Mouse (Mus musculus) heart, embryonic 14.5 days (tissue): ENCODE results near the gene Smg9. TPM values are rescaled to one million over a fixed set of nuclear protein-coding genes. Genes with fewer than 3 reads are reported as not detected.
A peak's percentile ranks its signal among the peaks of the same experiment; 100 is the strongest.

Experiments used
- ATAC-seq: fragments of 200-750 bp; cut with Nextera tagmentation; 2 replicates; pipeline ENCODE4 v1.8.0; 2017; ENCODE audit warnings: low read depth, moderate TSS enrichment; ENCODE audit not compliant: insufficient number of reproducible peaks, insufficient read depth, low FRiP score
- H3K27ac ChIP-seq, 2 experiments: fragments of 200-500 bp in 1 of 2; fragments of 300-500 bp in 1 of 2; sonication (generic) in 1 of 2; replicated peaks in 1 of 2; 2 replicates each; pipeline ENCODE4 v1.5.1; 2012 to 2014; ENCODE audit warnings: low read depth in 2 of 2, low read length in 2 of 2, control low read depth in 1 of 2, mild to moderate bottlenecking in 1 of 2, mixed read lengths in 1 of 2; ENCODE audit not compliant: control insufficient read depth in 1 of 2, insufficient read depth in 1 of 2
- H3K27me3 ChIP-seq: fragments of 300-500 bp; sonication (generic); 2 replicates; pipeline ENCODE4 v1.6.1; 2014; ENCODE audit warnings: mild to moderate bottlenecking, low read length, control low read depth; ENCODE audit not compliant: control insufficient read depth, insufficient read depth
- H3K36me3 ChIP-seq: fragments of 300-500 bp; sonication (generic); 2 replicates; pipeline ENCODE4 v1.6.1; 2014; ENCODE audit warnings: mild to moderate bottlenecking, control low read depth, low read length, mixed read lengths; ENCODE audit not compliant: control insufficient read depth, insufficient read depth
- H3K4me1 ChIP-seq, 2 experiments: fragments of 200-500 bp in 1 of 2; fragments of 300-500 bp in 1 of 2; sonication (generic) in 1 of 2; 2 replicates each; pipeline ENCODE4 v1.6.1; 2012 to 2014; ENCODE audit warnings: low read length in 2 of 2, control low read depth in 1 of 2, mixed read lengths in 1 of 2; ENCODE audit not compliant: control insufficient read depth in 2 of 2, insufficient read depth in 2 of 2
- H3K4me2 ChIP-seq: fragments of 300-500 bp; sonication (generic); 2 replicates; pipeline ENCODE4 v1.6.1; 2014; ENCODE audit warnings: mild to moderate bottlenecking, low read length
- H3K4me3 ChIP-seq, 2 experiments: fragments of 200-500 bp in 1 of 2; fragments of 300-500 bp in 1 of 2; sonication (generic) in 1 of 2; 2 replicates each; pipeline ENCODE4 v1.5.1; 2012 to 2014; ENCODE audit warnings: low read length in 2 of 2, mild to moderate bottlenecking in 2 of 2, control low read depth in 1 of 2, low read depth in 1 of 2, moderate library complexity in 1 of 2; ENCODE audit not compliant: control insufficient read depth in 1 of 2, insufficient read depth in 1 of 2
- H3K9ac ChIP-seq: fragments of 300-500 bp; sonication (generic); 2 replicates; pipeline ENCODE4 v1.6.1; 2014; ENCODE audit warnings: mild to moderate bottlenecking, low read length
- H3K9me3 ChIP-seq: fragments of 300-500 bp; sonication (generic); 2 replicates; pipeline ENCODE4 v1.6.1; 2016; ENCODE audit warnings: low read length, control low read depth; ENCODE audit not compliant: control insufficient read depth
- WGBS: fragments of 180-500 bp; shearing (Covaris S2); extraction: QIAGEN DNeasy Blood & Tissue Kit; methylation state at CpG from one replicate; pipeline ENCODE4 v1.1.7; 2014; 5-methylcytosine and 5-hydroxymethylcytosine counted together
- polyA plus RNA-seq: library from polyadenylated mRNA; unstranded; fragments of >200 nt; fragmentation: Nextera tagmentation; extraction: Ambion mirVana; gene quantifications from 2 replicates; pipeline ENCODE4 v1.2.1, GENCODE M21; 2014

The Smg9 gene
- polyA plus RNA-seq, 1 experiment from 2014 or later: 20.7 TPM

DNA sequence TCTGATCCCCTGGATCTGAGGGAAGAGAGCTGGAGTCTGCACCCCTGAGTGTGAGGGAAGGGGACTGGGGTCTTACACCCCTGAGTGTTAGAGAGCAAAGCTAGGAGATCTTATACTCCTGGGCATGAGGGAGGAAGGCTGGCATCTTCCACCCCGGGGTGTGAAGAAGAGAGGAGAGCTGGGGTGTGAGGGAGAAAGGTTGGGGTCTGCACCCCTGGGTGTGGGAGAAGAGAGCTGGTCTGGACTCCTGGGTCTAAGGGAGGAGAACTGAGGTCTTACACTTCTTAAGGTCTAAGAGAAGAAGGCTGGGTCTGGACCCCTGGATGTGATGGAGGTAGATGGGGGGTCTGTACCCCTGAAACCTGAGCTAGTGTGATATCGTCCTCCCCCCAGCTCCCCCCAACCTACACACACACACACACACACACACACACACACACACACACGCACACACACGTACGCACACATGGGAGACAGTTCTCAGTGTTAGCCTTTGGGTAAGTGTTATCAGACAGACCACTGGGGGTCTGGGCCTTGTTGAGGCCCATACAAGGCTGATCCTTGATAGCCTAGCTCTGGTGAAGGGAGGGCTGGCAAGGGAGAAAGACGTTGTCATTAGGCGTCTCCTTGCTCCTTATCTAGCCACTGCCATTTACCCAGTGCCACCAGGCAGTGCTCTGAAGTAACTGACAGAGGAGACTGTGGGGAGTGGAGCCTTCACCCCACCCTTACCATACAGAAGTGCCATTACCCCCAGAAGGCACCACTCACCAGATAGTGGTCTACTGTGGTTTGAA lies 28.2 kb upstream of the Smg9 start:
- H3K9me3 ChIP-seq: no peaks in the 10 kb centered on the region
- peak overlapping the region; percentile 13; the same call in 1 of the 2 replicates for H3K4me2 ChIP-seq
- no peak overlapping the region; the same call in 1 of the 2 replicates for H3K9ac ChIP-seq
- no peaks in the 10 kb centered on the region for H3K36me3 ChIP-seq
- H3K27me3 ChIP-seq: no peaks in the 10 kb centered on the region
- no peak overlapping the region for H3K4me3 ChIP-seq
- no peak overlapping the region for H3K27ac ChIP-seq
- 57% methylated on average over 7 of the region's 7 CpGs for WGBS
- peaks cover 0 to 5% of the 10 kb centered on the region in 2 experiments; a peak in 1 of 4 replicates for H3K4me1 ChIP-seq
- ATAC-seq: no peak

GRCm38 (mm10) chr7:24371809-24372145 lies 27.6 kb upstream of the Smg9 start:
- H3K36me3 ChIP-seq: no peaks in the 10 kb centered on the region
- H3K27me3 ChIP-seq: no peaks in the 10 kb centered on the region
- no peak overlapping the region for H3K4me3 ChIP-seq
- H3K9me3 ChIP-seq: no peaks in the 10 kb centered on the region
- WGBS: 56% methylated on average over 3 of the region's 3 CpGs
- H3K9ac ChIP-seq: no peak overlapping the region
- peaks cover 0 to 5% of the 10 kb centered on the region in 2 experiments; a peak in 2 of 4 replicates for H3K4me1 ChIP-seq
- ATAC-seq: no peak
- no peak overlapping the region for H3K4me2 ChIP-seq
- no peak overlapping the region for H3K27ac ChIP-seq

DNA sequence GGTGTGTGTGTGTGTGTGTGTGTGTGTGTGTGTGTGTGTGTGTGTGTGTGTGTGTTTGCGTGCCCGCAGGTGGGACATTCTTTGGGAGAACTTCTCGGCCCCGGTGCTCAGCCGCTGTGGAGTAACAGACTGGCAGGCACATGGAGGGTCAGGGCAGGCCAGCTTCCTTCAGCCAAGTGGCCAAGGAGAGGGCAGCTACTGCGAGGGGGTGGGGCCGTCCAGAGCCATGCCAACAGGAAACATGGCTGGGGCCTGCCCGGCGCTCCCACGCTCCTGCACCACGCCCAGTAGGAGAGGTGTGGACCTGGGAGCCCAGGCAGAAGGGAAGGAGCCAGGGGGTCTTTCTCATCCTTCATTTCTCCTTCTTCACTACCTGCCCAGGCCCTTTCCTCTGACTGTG lies 27.1 kb upstream of the Smg9 start:
- WGBS: 52% methylated on average over 6 of the region's 11 CpGs
- Histone ChIP-seq H3K4me2 (no peak overlapping the region), H3K36me3 (no peaks in the 10 kb centered on the region), H3K4me1 (peaks cover 5 to 8% of the 10 kb centered on the region in 2 experiments; a peak in 3 of 4 replicates), H3K9me3 (no peaks in the 10 kb centered on the region), H3K27me3 (0 out of 2 replicates have a peak, but pooled peaks cover 2% of the 10 kb centered on the region), H3K27ac (no peak overlapping the region), H3K4me3 (no peak overlapping the region), H3K9ac (no peak overlapping the region)
- ATAC-seq: no peak; the same call in 1 of the 2 replicates

GRCm38 (mm10) chr7:24372786-24373185 lies 26.6 kb upstream of the Smg9 start:
- WGBS: 49% methylated on average over 4 of the region's 4 CpGs
- H3K9me3 ChIP-seq: no peaks in the 10 kb centered on the region
- no peak overlapping the region for H3K9ac ChIP-seq
- no peak overlapping the region for H3K27ac ChIP-seq
- 0 out of 2 replicates have a peak, but pooled peaks cover 5% of the 10 kb centered on the region for H3K27me3 ChIP-seq
- H3K4me1 ChIP-seq: peaks cover 7 to 11% of the 10 kb centered on the region in 2 experiments; a peak in 3 of 4 replicates
- H3K4me3 ChIP-seq: no peak overlapping the region
- no peak for ATAC-seq
- H3K4me2 ChIP-seq: no peak overlapping the region
- no peaks in the 10 kb centered on the region for H3K36me3 ChIP-seq

DNA sequence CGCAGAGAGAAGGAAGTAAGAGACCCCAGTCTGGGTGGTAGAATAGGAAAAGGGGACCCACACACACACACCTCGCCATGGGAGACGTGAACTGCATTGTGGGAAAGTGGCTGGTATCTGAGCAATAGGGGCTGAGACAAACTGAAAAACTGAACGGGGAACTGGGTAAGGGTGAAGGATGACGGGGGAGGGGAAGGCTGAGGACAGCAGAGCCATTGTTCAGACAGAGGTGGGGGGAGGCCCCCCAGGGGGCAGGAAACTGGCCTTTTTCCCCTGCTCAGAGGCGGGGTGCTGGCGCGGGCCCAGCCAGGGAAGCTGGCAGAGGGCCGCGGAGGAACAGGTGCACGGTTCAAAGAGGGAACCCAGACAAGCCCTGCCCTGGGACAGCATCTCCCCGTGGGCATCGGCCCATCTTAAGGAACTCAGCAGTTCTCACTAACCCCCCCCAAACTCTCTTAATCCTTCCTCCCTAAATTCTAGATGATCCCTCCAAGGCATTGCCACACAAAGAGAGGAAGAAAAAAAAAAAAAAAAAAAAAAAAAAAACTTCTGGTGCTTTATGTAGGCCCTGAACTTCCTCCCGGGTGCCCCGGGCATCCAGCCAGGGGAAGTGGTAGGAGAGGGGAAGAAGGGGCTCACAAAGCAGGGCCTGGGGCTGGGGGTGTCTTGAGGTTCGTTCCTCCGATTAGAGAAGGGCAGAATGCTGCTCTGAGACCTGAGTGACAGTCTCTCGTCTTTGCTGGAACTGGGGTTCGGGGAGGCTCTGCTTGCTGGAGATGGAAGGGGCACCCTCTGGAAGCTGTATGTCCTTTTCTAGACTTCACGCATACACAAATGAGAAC lies 25.7 kb upstream of the Smg9 start:
- WGBS: 38% methylated on average over 19 of the region's 20 CpGs
- ATAC-seq: no peak; the same call in 1 of the 2 replicates
- peak overlapping the region; percentile 6 to 44; a peak in 1 of 4 replicates for H3K27ac ChIP-seq
- peaks cover 7 to 11% of the 10 kb centered on the region in 2 experiments; a peak in 3 of 4 replicates for H3K4me1 ChIP-seq
- no peaks in the 10 kb centered on the region for H3K9me3 ChIP-seq
- no peak overlapping the region for H3K4me3 ChIP-seq
- no peak overlapping the region for H3K9ac ChIP-seq
- no peaks in the 10 kb centered on the region for H3K36me3 ChIP-seq
- 0 out of 2 replicates have a peak, but pooled peaks cover 5% of the 10 kb centered on the region for H3K27me3 ChIP-seq
- H3K4me2 ChIP-seq: peak overlapping the region; percentile 21; the same call in 1 of the 2 replicates

GRCm38 (mm10) chr7:24376456-24376855 lies 23.0 kb upstream of the Smg9 start:
- Histone ChIP-seq H3K9me3 (no peaks in the 10 kb centered on the region), H3K9ac (peak overlapping the region; percentile 54; the same call in 1 of the 2 replicates), H3K4me3 (no peak overlapping the region), H3K27me3 (0 out of 2 replicates have a peak, but pooled peaks cover 5% of the 10 kb centered on the region), H3K27ac (no peak overlapping the region), H3K4me2 (peak overlapping the region; percentile 74; the same call in 1 of the 2 replicates), H3K4me1 (peaks cover 7 to 11% of the 10 kb centered on the region in 2 experiments; a peak in 3 of 4 replicates), H3K36me3 (no peaks in the 10 kb centered on the region)
- WGBS: 85% methylated on average over 8 of the region's 8 CpGs
- no peak for ATAC-seq

- peak; percentile 69 for ATAC-seq
- H3K27ac ChIP-seq: no peak overlapping the region
- no peaks in the 10 kb centered on the region for H3K36me3 ChIP-seq
- H3K4me3 ChIP-seq: peak overlapping the region; percentile 32
- H3K4me2 ChIP-seq: peak overlapping the region; percentile 74
- H3K9me3 ChIP-seq: no peaks in the 10 kb centered on the region
- peaks cover 7 to 11% of the 10 kb centered on the region in 2 experiments; a peak in 3 of 4 replicates for H3K4me1 ChIP-seq
- H3K27me3 ChIP-seq: 0 out of 2 replicates have a peak, but pooled peaks cover 5% of the 10 kb centered on the region
- WGBS: 5% methylated on average over 49 of the region's 49 CpGs
- peak overlapping the region; percentile 54 for H3K9ac ChIP-seq
Observed at GRCm38 (mm10) chr7:24377091-24377865, 22.1 kb upstream of the Smg9 start.
